In the genomic region with DNA sequence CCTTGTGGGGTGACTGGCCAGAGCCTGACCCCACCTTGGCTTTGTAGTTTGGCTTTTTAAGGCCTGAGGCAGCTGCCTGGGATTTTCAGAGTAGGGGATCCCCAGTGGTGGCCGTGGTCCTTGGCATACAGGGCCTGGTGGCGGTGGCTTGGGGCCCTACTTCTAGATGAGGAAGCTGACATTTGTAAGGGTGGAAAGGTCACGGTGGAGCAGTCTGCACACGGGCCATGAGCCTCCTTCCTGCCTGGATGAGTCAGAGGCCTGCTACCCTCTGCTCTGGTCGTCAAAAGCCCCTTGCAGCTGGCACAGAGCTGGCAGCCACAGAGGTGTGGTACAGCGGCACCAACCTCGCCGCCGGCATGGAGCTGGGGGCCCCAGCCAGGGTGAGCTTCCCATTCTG, we compare ENCODE assay signal across 8 mouse cellular contexts. TPM values are rescaled to one million over a fixed set of nuclear protein-coding genes. Genes with fewer than 3 reads are reported as not detected.
DNase-seq lines count a peak whose midpoint lies in the region; ATAC-seq lines count a peak whose summit lies in the region.

No protein-coding gene starts in this region.

- intact Hi-C loops in left cerebral cortex, postnatal 14 days (cut with DNase I), result loop anchor here (5.0 kb wide), 1 partner anchor 66 kb away; no protein-coding TSS in a partner anchor

- H3K4me3 ChIP-seq in hindbrain, embryonic 12.5 days, result no peak overlapping the region
- H3K4me3 ChIP-seq in midbrain, embryonic 14.5 days (replicated peaks; ENCODE audit: low read depth, low read length), result no peak overlapping the region

- H3K9me3 ChIP-seq in hindbrain, embryonic 12.5 days (replicated peaks), result no peaks in the 10 kb centered on the region
- no peaks in the 10 kb centered on the region for H3K9me3 ChIP-seq in midbrain, embryonic 14.5 days (ENCODE audit: control insufficient read depth, low read length)

- H3K9ac ChIP-seq in hindbrain, embryonic 12.5 days, result no peak overlapping the region
- H3K9ac ChIP-seq in midbrain, embryonic 14.5 days (replicated peaks; ENCODE audit: low read length), result no peak overlapping the region

- H3K4me2 ChIP-seq in hindbrain, embryonic 12.5 days (replicated peaks), result no peak overlapping the region
- no peak overlapping the region for H3K4me2 ChIP-seq in midbrain, embryonic 14.5 days (ENCODE audit: low read length)

- DNase-seq in kidney, postnatal 10 days, result peak; percentile 43
- no peak for DNase-seq in kidney, adult 9 months
- DNase-seq in T-cell, adult 2 months (ENCODE audit: low spot score), result peak; percentile 82
- no peak for DNase-seq in midbrain, embryonic 14.5 days
- no peak for DNase-seq in left cerebral cortex, postnatal 14 days (ENCODE audit: low spot score in 2 of 2)
- no peak for DNase-seq in gastrocnemius, postnatal 4 days (ENCODE audit: low spot score in 2 of 2)
- DNase-seq in left cerebral cortex, adult 9 months (ENCODE audit: low spot score in 2 of 2), result no peak

- H3K36me3 ChIP-seq in hindbrain, embryonic 12.5 days, result peaks cover 28% of the 10 kb centered on the region
- H3K36me3 ChIP-seq in midbrain, embryonic 14.5 days (ENCODE audit: control insufficient read depth, insufficient read depth, low read length), result peaks cover 29% of the 10 kb centered on the region

- no peak for ATAC-seq in hindbrain, embryonic 12.5 days (ENCODE audit: low FRiP score)
- ATAC-seq in midbrain, embryonic 14.5 days (ENCODE audit: low FRiP score, low TSS enrichment), result no peak

- WGBS in hindbrain, embryonic 12.5 days, result 60% methylated on average over 9 of the region's 9 CpGs
- 69% methylated on average over 9 of the region's 9 CpGs for WGBS in midbrain, embryonic 14.5 days

- peak overlapping the region; percentile 37; the same call in 1 of the 2 replicates for H3K27ac ChIP-seq in hindbrain, embryonic 12.5 days
- 0 out of 2 replicates have a peak overlapping the region, but pooled peaks have one; percentile 9 for H3K27ac ChIP-seq in midbrain, embryonic 14.5 days (replicated peaks; ENCODE audit: low read depth, low read length)

- H3K4me1 ChIP-seq in hindbrain, embryonic 12.5 days, result peaks cover 24% of the 10 kb centered on the region
- H3K4me1 ChIP-seq in midbrain, embryonic 14.5 days (ENCODE audit: control insufficient read depth, insufficient read depth, low read length), result peaks cover 10% of the 10 kb centered on the region

- H3K27me3 ChIP-seq in hindbrain, embryonic 12.5 days, result peaks cover 4% of the 10 kb centered on the region; the same call in 1 of the 2 replicates
- H3K27me3 ChIP-seq in midbrain, embryonic 14.5 days (ENCODE audit: control insufficient read depth, insufficient read depth, low read length), result no peaks in the 10 kb centered on the region

RNA-seq across cellular contexts. Expression of a gene that starts 9.6 kb away (rescaled TPM):
- polyA plus RNA-seq in hindbrain, embryonic 12.5 days (2016; fragmentation: Nextera tagmentation; extraction: Ambion mirVana), result 23.8 and 27.6 TPM in 2 replicates
- 20.5 and 25.2 TPM in 2 replicates for polyA plus RNA-seq in midbrain, embryonic 14.5 days (2014; fragmentation: Nextera tagmentation; extraction: Ambion mirVana)
- total RNA-seq in left cerebral cortex, postnatal 14 days (2021), result 10 to 100 TPM; 18.8 to 28.4 TPM
- total RNA-seq in gastrocnemius, postnatal 4 days (2021), result 10 to 100 TPM; 11.4 to 13.8 TPM

RNA-seq across cellular contexts. Expression of a gene that starts 32.1 kb away (rescaled TPM):
- polyA plus RNA-seq in hindbrain, embryonic 12.5 days (2016; fragmentation: Nextera tagmentation; extraction: Ambion mirVana), result 83.7 and 98.3 TPM in 2 replicates
- 72.1 and 86.7 TPM in 2 replicates for polyA plus RNA-seq in midbrain, embryonic 14.5 days (2014; fragmentation: Nextera tagmentation; extraction: Ambion mirVana)
- total RNA-seq in left cerebral cortex, postnatal 14 days (2021), result 100 to 1,000 TPM; 342 to 349 TPM
- total RNA-seq in gastrocnemius, postnatal 4 days (2021), result 10 to 100 TPM; 66.9 to 68.8 TPM

RNA-seq across cellular contexts. Expression of a gene that starts 51.8 kb away (rescaled TPM):
- not detected in 2 replicates for polyA plus RNA-seq in hindbrain, embryonic 12.5 days (2016; fragmentation: Nextera tagmentation; extraction: Ambion mirVana)
- polyA plus RNA-seq in midbrain, embryonic 14.5 days (2014; fragmentation: Nextera tagmentation; extraction: Ambion mirVana), result not detected in 2 replicates
- not detected for total RNA-seq in left cerebral cortex, postnatal 14 days (2021)
- total RNA-seq in gastrocnemius, postnatal 4 days (2021), result not detected

Comparison
In these comparisons a context has a peak if more than half of its experiments do, and no peak if none do; other contexts are left out.
1. DNase-seq: peak in kidney, postnatal 10 days (single experiment) and T-cell, adult 2 months (single experiment); none in kidney, adult 9 months (single experiment), midbrain, embryonic 14.5 days (single experiment), left cerebral cortex, postnatal 14 days (0 of 2), gastrocnemius, postnatal 4 days (0 of 2) and left cerebral cortex, adult 9 months (0 of 2).
2. RNA of a gene that starts 32.1 kb away (total RNA-seq): 342 to 349 TPM in left cerebral cortex, postnatal 14 days; 66.9 to 68.8 TPM in gastrocnemius, postnatal 4 days; every median in the first group is over 4 times any median in the second.